Mouse (Mus musculus): ENCODE measurements around the gene Nectin1. TPM values are rescaled to one million over a fixed set of nuclear protein-coding genes. Genes with fewer than 3 reads are reported as not detected.

The Nectin1 gene
- polyA plus RNA-seq, 1 experiment = 13.1 TPM

DNA sequence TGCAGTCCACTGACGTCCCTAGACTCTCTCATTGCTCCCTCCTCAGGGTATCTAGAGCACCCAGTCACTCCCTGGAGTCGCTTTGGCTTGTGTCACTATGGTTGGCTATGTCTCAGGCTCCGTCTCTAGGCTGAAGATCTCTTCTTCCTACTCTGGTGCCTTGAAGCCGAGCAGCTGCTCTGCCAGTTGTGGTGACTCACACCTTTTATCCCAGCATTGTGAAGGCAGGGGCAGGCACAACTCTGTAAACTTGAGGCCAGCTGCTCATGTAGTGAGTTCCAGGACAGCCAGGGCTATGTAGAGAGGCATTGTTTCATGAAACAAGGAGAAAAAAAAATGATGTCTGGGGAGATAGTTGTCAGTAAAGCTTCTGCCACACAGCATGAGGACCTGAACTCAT is 36.2 kb upstream of the Nectin1 start:
- no peak overlapping the region for H3K27ac ChIP-seq (ENCODE audit: insufficient read depth, low read length)
- H3K9ac ChIP-seq (ENCODE audit: low read depth, poor library complexity, severe bottlenecking) = no peak overlapping the region
- no peaks in the 10 kb centered on the region for H3K36me3 ChIP-seq (ENCODE audit: control insufficient read depth, insufficient read depth, low read length, poor library complexity, severe bottlenecking)
- no peak overlapping the region for H3K4me3 ChIP-seq (ENCODE audit: low read depth, low read length)
- no peaks in the 10 kb centered on the region for H3K9me3 ChIP-seq (replicated peaks; ENCODE audit: control insufficient read depth, insufficient read depth, low read length, poor library complexity, severe bottlenecking)
- H3K4me1 ChIP-seq (ENCODE audit: control insufficient read depth, insufficient read depth, low read length) = no peaks in the 10 kb centered on the region
- no peak for TF ChIP-seq CTCF (IDR thresholded peaks at IDR 0.05; ENCODE audit: low read depth, low read length)
- TF ChIP-seq POLR2A (IDR thresholded peaks at IDR 0.05; ENCODE audit: insufficient read depth, low read length) = no peak
- TF ChIP-seq EP300 (IDR thresholded peaks at IDR 0.05; ENCODE audit: insufficient read depth, low read depth, low read length) = no peak
- H3K27me3 ChIP-seq (ENCODE audit: control insufficient read depth, insufficient read depth, low read length, poor library complexity, severe bottlenecking) = no peaks in the 10 kb centered on the region

- no peak for TF ChIP-seq EP300 (IDR thresholded peaks at IDR 0.05; ENCODE audit: insufficient read depth, low read depth, low read length)
- no peak for TF ChIP-seq CTCF (IDR thresholded peaks at IDR 0.05; ENCODE audit: low read depth, low read length)
- no peak for TF ChIP-seq POLR2A (IDR thresholded peaks at IDR 0.05; ENCODE audit: insufficient read depth, low read length)
- Histone ChIP-seq H3K9ac (ENCODE audit: low read depth, poor library complexity, severe bottlenecking) (no peak overlapping the region), H3K4me1 (ENCODE audit: control insufficient read depth, insufficient read depth, low read length) (no peaks in the 10 kb centered on the region), H3K36me3 (ENCODE audit: control insufficient read depth, insufficient read depth, low read length, poor library complexity, severe bottlenecking) (no peaks in the 10 kb centered on the region), H3K4me3 (ENCODE audit: low read depth, low read length) (no peak overlapping the region), H3K27ac (ENCODE audit: insufficient read depth, low read length) (no peak overlapping the region), H3K9me3 (replicated peaks; ENCODE audit: control insufficient read depth, insufficient read depth, low read length, poor library complexity, severe bottlenecking) (no peaks in the 10 kb centered on the region), H3K27me3 (ENCODE audit: control insufficient read depth, insufficient read depth, low read length, poor library complexity, severe bottlenecking) (no peaks in the 10 kb centered on the region)
Observed at GRCm38 (mm10) chr9:43708715-43709114, 35.1 kb upstream of the Nectin1 start.

DNA sequence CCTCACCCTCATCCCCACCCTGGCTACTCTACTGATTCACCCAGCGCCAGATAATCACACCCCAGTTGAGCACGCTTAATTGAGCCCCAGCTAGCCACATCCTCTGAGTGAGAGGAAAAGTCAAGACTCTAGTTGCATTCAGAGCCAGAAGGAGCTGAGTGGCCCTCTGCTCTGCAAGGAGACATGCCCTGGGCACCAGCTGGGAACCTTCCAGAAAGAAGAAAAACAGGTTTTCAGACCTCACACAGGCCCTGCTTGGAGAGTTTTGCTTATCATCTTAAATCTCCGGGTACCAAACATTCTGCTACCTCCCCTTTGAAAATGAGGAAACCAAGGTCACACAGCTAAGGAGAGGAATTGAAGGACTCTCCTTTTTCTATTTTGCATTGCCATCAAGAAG is 30.4 kb upstream of the Nectin1 start:
- Histone ChIP-seq H3K27me3 (ENCODE audit: control insufficient read depth, insufficient read depth, low read length, poor library complexity, severe bottlenecking) (no peaks in the 10 kb centered on the region), H3K4me3 (ENCODE audit: low read depth, low read length) (no peak overlapping the region), H3K27ac (ENCODE audit: insufficient read depth, low read length) (no peak overlapping the region), H3K36me3 (ENCODE audit: control insufficient read depth, insufficient read depth, low read length, poor library complexity, severe bottlenecking) (no peaks in the 10 kb centered on the region), H3K9ac (ENCODE audit: low read depth, poor library complexity, severe bottlenecking) (no peak overlapping the region), H3K4me1 (ENCODE audit: control insufficient read depth, insufficient read depth, low read length) (no peaks in the 10 kb centered on the region), H3K9me3 (replicated peaks; ENCODE audit: control insufficient read depth, insufficient read depth, low read length, poor library complexity, severe bottlenecking) (no peaks in the 10 kb centered on the region)
- TF ChIP-seq CTCF (IDR thresholded peaks at IDR 0.05; ENCODE audit: low read depth, low read length) (no peak), EP300 (IDR thresholded peaks at IDR 0.05; ENCODE audit: insufficient read depth, low read depth, low read length) (no peak), POLR2A (IDR thresholded peaks at IDR 0.05; ENCODE audit: insufficient read depth, low read length) (no peak)

- Histone ChIP-seq H3K9me3 (replicated peaks; ENCODE audit: control insufficient read depth, insufficient read depth, low read length, poor library complexity, severe bottlenecking) (no peaks in the 10 kb centered on the region), H3K4me1 (ENCODE audit: control insufficient read depth, insufficient read depth, low read length) (peaks cover 5% of the 10 kb centered on the region), H3K27me3 (ENCODE audit: control insufficient read depth, insufficient read depth, low read length, poor library complexity, severe bottlenecking) (no peaks in the 10 kb centered on the region), H3K36me3 (ENCODE audit: control insufficient read depth, insufficient read depth, low read length, poor library complexity, severe bottlenecking) (no peaks in the 10 kb centered on the region), H3K27ac (ENCODE audit: insufficient read depth, low read length) (no peak overlapping the region), H3K9ac (ENCODE audit: low read depth, poor library complexity, severe bottlenecking) (no peak overlapping the region), H3K4me3 (ENCODE audit: low read depth, low read length) (no peak overlapping the region)
- TF ChIP-seq POLR2A (IDR thresholded peaks at IDR 0.05; ENCODE audit: insufficient read depth, low read length) = no peak
- TF ChIP-seq EP300 (IDR thresholded peaks at IDR 0.05; ENCODE audit: insufficient read depth, low read depth, low read length) = no peak
- TF ChIP-seq CTCF (IDR thresholded peaks at IDR 0.05; ENCODE audit: low read depth, low read length) = no peak
Observed at GRCm38 (mm10) chr9:43719407-43719839, 24.4 kb upstream of the Nectin1 start.

DNA sequence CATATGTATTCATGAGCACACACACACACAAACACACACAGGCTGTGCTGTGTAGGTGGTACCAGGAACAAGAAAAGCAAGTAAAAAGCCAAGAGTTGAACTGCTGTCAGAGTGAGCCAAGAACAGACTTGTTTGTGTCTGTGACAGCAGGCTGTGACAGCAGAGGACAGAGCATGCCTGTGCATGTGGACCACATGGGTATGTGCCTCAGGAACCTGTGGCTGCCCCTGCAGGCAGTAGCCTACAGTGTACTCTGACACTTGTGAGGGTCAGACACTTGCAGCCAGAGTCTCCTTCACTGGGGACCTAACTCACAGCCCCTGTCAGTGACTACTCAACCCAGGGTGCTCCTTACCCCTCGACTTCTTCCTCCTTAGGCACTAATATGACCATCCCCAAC is 23.7 kb upstream of the Nectin1 start:
- Histone ChIP-seq H3K27me3 (ENCODE audit: control insufficient read depth, insufficient read depth, low read length, poor library complexity, severe bottlenecking) (no peaks in the 10 kb centered on the region), H3K4me1 (ENCODE audit: control insufficient read depth, insufficient read depth, low read length) (peaks cover 7% of the 10 kb centered on the region), H3K9me3 (replicated peaks; ENCODE audit: control insufficient read depth, insufficient read depth, low read length, poor library complexity, severe bottlenecking) (no peaks in the 10 kb centered on the region), H3K9ac (ENCODE audit: low read depth, poor library complexity, severe bottlenecking) (no peak overlapping the region), H3K4me3 (ENCODE audit: low read depth, low read length) (no peak overlapping the region), H3K36me3 (ENCODE audit: control insufficient read depth, insufficient read depth, low read length, poor library complexity, severe bottlenecking) (no peaks in the 10 kb centered on the region), H3K27ac (ENCODE audit: insufficient read depth, low read length) (no peak overlapping the region)
- no peak for TF ChIP-seq EP300 (IDR thresholded peaks at IDR 0.05; ENCODE audit: insufficient read depth, low read depth, low read length)
- TF ChIP-seq CTCF (IDR thresholded peaks at IDR 0.05; ENCODE audit: low read depth, low read length) = no peak
- TF ChIP-seq POLR2A (IDR thresholded peaks at IDR 0.05; ENCODE audit: insufficient read depth, low read length) = no peak

GRCm38 (mm10) chr9:43724093-43724492 is 19.7 kb upstream of the Nectin1 start:
- Histone ChIP-seq H3K9ac (ENCODE audit: low read depth, poor library complexity, severe bottlenecking) (no peak overlapping the region), H3K27ac (ENCODE audit: insufficient read depth, low read length) (no peak overlapping the region), H3K9me3 (replicated peaks; ENCODE audit: control insufficient read depth, insufficient read depth, low read length, poor library complexity, severe bottlenecking) (no peaks in the 10 kb centered on the region), H3K4me3 (ENCODE audit: low read depth, low read length) (no peak overlapping the region), H3K27me3 (ENCODE audit: control insufficient read depth, insufficient read depth, low read length, poor library complexity, severe bottlenecking) (no peaks in the 10 kb centered on the region), H3K4me1 (ENCODE audit: control insufficient read depth, insufficient read depth, low read length) (peaks cover 7% of the 10 kb centered on the region), H3K36me3 (ENCODE audit: control insufficient read depth, insufficient read depth, low read length, poor library complexity, severe bottlenecking) (no peaks in the 10 kb centered on the region)
- no peak for TF ChIP-seq POLR2A (IDR thresholded peaks at IDR 0.05; ENCODE audit: insufficient read depth, low read length)
- no peak for TF ChIP-seq CTCF (IDR thresholded peaks at IDR 0.05; ENCODE audit: low read depth, low read length)
- TF ChIP-seq EP300 (IDR thresholded peaks at IDR 0.05; ENCODE audit: insufficient read depth, low read depth, low read length) = no peak

Data from ES-Bruce4 (cell line).